Mouse (Mus musculus): ENCODE data around the gene Gata3.

Gene Gata3

GRCm38 (mm10) chr2:9889651-9890183, at the start of gene Gata3:
Gene Gata3 (minus strand): TSS chr2:9890034.
- DNase-seq = no peak

GRCm38 (mm10) chr2:9939250-9939649, 49.4 kb upstream of the Gata3 start:
- DNase-seq = no peak

GRCm38 (mm10) chr2:9935965-9936364, 46.1 kb upstream of the Gata3 start:
- DNase-seq = no peak

GRCm38 (mm10) chr2:9926905-9927283, 37.1 kb upstream of the Gata3 start:
- no peak for DNase-seq

- no peak for DNase-seq
These were observed 36.5 kb upstream of the Gata3 start for GRCm38 (mm10) chr2:9926194-9926904.

- DNase-seq = no peak
These were observed 29.0 kb upstream of the Gata3 start for GRCm38 (mm10) chr2:9918691-9919471.

GRCm38 (mm10) chr2:9917602-9918001, 27.8 kb upstream of the Gata3 start:
- no peak for DNase-seq

- no peak for DNase-seq
These were observed 16.2 kb upstream of the Gata3 start for GRCm38 (mm10) chr2:9905995-9906394.

GRCm38 (mm10) chr2:9903854-9904560, 14.2 kb upstream of the Gata3 start:
- DNase-seq = no peak

- DNase-seq = no peak
These were observed 8.0 kb upstream of the Gata3 start for GRCm38 (mm10) chr2:9897846-9898245.

- no peak for DNase-seq
These were observed 6.4 kb upstream of the Gata3 start for GRCm38 (mm10) chr2:9896097-9896770.

- no peak for DNase-seq
These were observed 5.2 kb upstream of the Gata3 start for GRCm38 (mm10) chr2:9894836-9895593.

GRCm38 (mm10) chr2:9893272-9893953, 3.6 kb upstream of the Gata3 start:
- DNase-seq = no peak

- no peak for DNase-seq
These were observed 2.7 kb upstream of the Gata3 start for GRCm38 (mm10) chr2:9892541-9892940.

GRCm38 (mm10) chr2:9890906-9891305, 1.1 kb upstream of the Gata3 start:
- no peak for DNase-seq

- DNase-seq = no peak
These were observed 417 bp upstream of the Gata3 start for GRCm38 (mm10) chr2:9890251-9890650.

GRCm38 (mm10) chr2:9888913-9889650, 752 bp downstream of the Gata3 start, which contains the start of gene 9230102O04Rik:
Gene 9230102O04Rik (minus strand): TSS chr2:9889540.
- DNase-seq = peak; percentile 40

GRCm38 (mm10) chr2:9887636-9888035, 2.2 kb downstream of the Gata3 start:
- DNase-seq = no peak

GRCm38 (mm10) chr2:9886921-9887610, 2.8 kb downstream of the Gata3 start:
- DNase-seq = no peak

- no peak for DNase-seq
These were observed 3.8 kb downstream of the Gata3 start for GRCm38 (mm10) chr2:9886031-9886430.
